Mouse (Mus musculus): ENCODE data around the gene Pcdh15. TPM values are rescaled to one million over a fixed set of nuclear protein-coding genes. Genes with fewer than 3 reads are reported as not detected.

Pcdh15 gene
- 0.02 and 0.05 TPM in 2 replicates for polyA plus RNA-seq (2012; rRNA removed)

GRCm38 (mm10) chr10:73098966-73099845 lies at the start of gene Pcdh15:
TSS of gene Pcdh15 (plus strand) at chr10:73099342.

All from liver, embryonic 14 days (tissue).